Mouse (Mus musculus) small intestine, adult 2 months (tissue): ENCODE measurements around the gene Uvssa.

Experiments used
- CTCF ChIP-seq: fragments of 200-500 bp; IDR thresholded peaks from 2 replicates; pipeline ENCODE4 v1.5.1; 2012; ENCODE audit warnings: low read depth, mild to moderate bottlenecking, control low read depth, inconsistent platforms, low read length, moderate library complexity, mixed read lengths; ENCODE audit not compliant: insufficient replicate concordance, insufficient read length; ENCODE audit errors: extremely low read depth
- POLR2A ChIP-seq: fragments of 200-500 bp; IDR thresholded peaks from 2 replicates; pipeline ENCODE4 v1.6.1; 2012; ENCODE audit warnings: low read depth, mild to moderate bottlenecking, control low read depth, inconsistent platforms, low read length, moderate library complexity

- TF ChIP-seq CTCF (no peak), POLR2A (no peak)
Observed at GRCm38 (mm10) chr5:33334381-33335272, 43.7 kb upstream of the Uvssa start.
